Mouse (Mus musculus) midbrain, embryonic 12.5 days (tissue): Measurements from ENCODE around the gene Arl13a. TPM values are rescaled to one million over a fixed set of nuclear protein-coding genes. Genes with fewer than 3 reads are reported as not detected.

Experiments used
- ATAC-seq: fragments of 200-750 bp; cut with Nextera tagmentation; 2 replicates; pipeline ENCODE4 v1.8.0; 2017; ENCODE audit warnings: low read depth, moderate TSS enrichment, moderate library complexity; ENCODE audit not compliant: low FRiP score
- H3K27ac ChIP-seq: fragments of 300-500 bp; sonication (generic); replicated peaks from 2 replicates; pipeline ENCODE4 v1.5.1; 2016; ENCODE audit warnings: mild to moderate bottlenecking
- H3K27me3 ChIP-seq: fragments of 300-500 bp; sonication (generic); 2 replicates; pipeline ENCODE4 v1.6.1; 2016; ENCODE audit warnings: mild to moderate bottlenecking
- H3K36me3 ChIP-seq: fragments of 300-500 bp; sonication (generic); 2 replicates; pipeline ENCODE4 v1.6.1; 2016
- H3K4me1 ChIP-seq: fragments of 300-500 bp; sonication (generic); 2 replicates; pipeline ENCODE4 v1.6.1; 2016
- H3K4me2 ChIP-seq: fragments of 300-500 bp; sonication (generic); replicated peaks from 2 replicates; pipeline ENCODE4 v1.6.1; 2016; ENCODE audit warnings: mild to moderate bottlenecking, moderate library complexity
- H3K4me3 ChIP-seq: fragments of 300-500 bp; sonication (generic); 2 replicates; pipeline ENCODE4 v1.5.1; 2016; ENCODE audit warnings: mild to moderate bottlenecking
- H3K9ac ChIP-seq: fragments of 300-500 bp; sonication (generic); replicated peaks from 2 replicates; pipeline ENCODE4 v1.6.1; 2016; ENCODE audit warnings: mild to moderate bottlenecking, moderate library complexity
- H3K9me3 ChIP-seq: fragments of 300-500 bp; sonication (generic); 2 replicates; pipeline ENCODE4 v1.6.1; 2016; ENCODE audit warnings: mild to moderate bottlenecking
- WGBS: fragments of 180-500 bp; shearing (Covaris S2); methylation state at CpG from one replicate; pipeline ENCODE4 v1.1.7; 2016; 5-methylcytosine and 5-hydroxymethylcytosine counted together
- polyA plus RNA-seq: library from polyadenylated mRNA; unstranded; fragments of >200 nt; fragmentation: Nextera tagmentation; extraction: Ambion mirVana; gene quantifications from 2 replicates; pipeline ENCODE4 v1.2.1, GENCODE M21; 2016

Arl13a gene
- polyA plus RNA-seq, 1 experiment from 2014 or later: not detected

DNA sequence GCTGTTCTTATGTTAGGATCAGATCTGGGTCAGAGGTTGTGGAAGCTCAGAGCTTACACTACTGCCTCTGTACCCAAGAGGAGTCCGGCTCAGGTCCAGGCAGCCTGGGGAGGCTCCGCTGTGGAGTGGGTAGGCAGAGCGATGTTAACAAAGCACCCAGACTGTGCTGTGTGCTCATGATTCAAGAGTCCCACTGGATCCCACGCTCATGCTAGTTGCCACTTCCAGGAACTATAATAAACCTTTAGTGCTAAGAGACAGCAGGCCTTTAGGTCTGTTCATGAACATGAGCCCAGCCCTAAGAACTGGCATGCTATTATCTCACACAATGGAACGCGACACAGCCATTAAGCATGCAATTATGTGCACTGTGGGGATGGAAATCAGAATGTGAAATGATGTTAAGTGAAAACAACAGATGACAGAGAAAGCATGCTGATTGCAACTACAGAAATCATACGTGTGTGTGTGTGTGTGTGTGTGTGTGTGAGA, 23.9 kb downstream of the Arl13a start:
- no peak for ATAC-seq
- H3K4me3 ChIP-seq: no peak overlapping the region
- 74% methylated on average over 7 of the region's 7 CpGs for WGBS
- no peak overlapping the region for H3K4me2 ChIP-seq
- H3K4me1 ChIP-seq: no peaks in the 10 kb centered on the region
- no peaks in the 10 kb centered on the region for H3K36me3 ChIP-seq
- peaks cover 5% of the 10 kb centered on the region; the same call in 1 of the 2 replicates for H3K27me3 ChIP-seq
- no peaks in the 10 kb centered on the region for H3K9me3 ChIP-seq
- H3K27ac ChIP-seq: no peak overlapping the region
- no peak overlapping the region for H3K9ac ChIP-seq

DNA sequence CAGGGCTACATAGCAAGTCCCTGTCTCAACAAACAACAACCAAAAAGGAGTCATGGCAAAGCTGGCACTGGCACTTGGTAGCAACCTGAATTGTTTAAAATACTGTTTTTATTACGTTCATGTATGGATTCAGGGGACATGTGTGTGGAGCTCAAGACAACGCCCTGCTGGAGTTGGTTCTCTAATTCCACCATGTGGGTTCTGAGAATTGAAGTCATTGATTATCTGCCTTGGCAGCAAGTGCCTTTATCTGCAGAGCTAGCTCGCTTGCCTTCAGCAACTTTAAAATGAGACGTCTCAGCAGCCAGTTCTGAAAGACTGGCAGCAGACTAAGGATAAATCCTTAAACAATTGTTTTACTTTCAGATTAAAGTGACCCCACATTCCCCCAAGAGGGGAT, 30.9 kb downstream of the Arl13a start:
- no peak overlapping the region for H3K4me3 ChIP-seq
- H3K9me3 ChIP-seq: no peaks in the 10 kb centered on the region
- no peak overlapping the region for H3K4me2 ChIP-seq
- H3K36me3 ChIP-seq: no peaks in the 10 kb centered on the region
- no peaks in the 10 kb centered on the region for H3K4me1 ChIP-seq
- no peak overlapping the region for H3K9ac ChIP-seq
- ATAC-seq: no peak
- H3K27me3 ChIP-seq: no peaks in the 10 kb centered on the region
- H3K27ac ChIP-seq: no peak overlapping the region
- 42% methylated on average over 4 of the region's 4 CpGs for WGBS

DNA sequence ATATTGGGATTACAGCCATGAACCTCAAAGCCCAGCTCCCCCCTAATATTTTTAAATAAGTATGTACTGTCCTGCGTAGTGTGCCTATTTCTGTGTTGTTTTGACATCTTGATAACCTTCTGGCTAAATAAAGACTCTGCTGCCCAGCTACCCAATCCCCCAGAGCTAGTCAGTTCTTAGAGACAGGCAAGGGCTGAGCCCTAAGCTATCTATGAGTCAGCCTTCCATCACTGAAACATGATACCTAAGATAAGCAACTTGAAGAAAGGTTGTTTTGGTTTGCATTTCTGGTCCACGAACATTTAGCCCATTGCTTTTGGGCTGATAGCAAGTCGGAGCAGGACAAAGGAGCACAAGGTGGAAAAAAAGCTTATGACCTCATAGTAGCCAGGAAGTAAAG, 33.3 kb downstream of the Arl13a start:
- WGBS: 80% methylated on average over 3 of the region's 3 CpGs
- Histone ChIP-seq H3K9ac (no peak overlapping the region), H3K9me3 (no peaks in the 10 kb centered on the region), H3K27ac (no peak overlapping the region), H3K4me3 (no peak overlapping the region), H3K36me3 (no peaks in the 10 kb centered on the region), H3K4me1 (no peaks in the 10 kb centered on the region), H3K27me3 (no peaks in the 10 kb centered on the region), H3K4me2 (no peak overlapping the region)
- no peak for ATAC-seq

DNA sequence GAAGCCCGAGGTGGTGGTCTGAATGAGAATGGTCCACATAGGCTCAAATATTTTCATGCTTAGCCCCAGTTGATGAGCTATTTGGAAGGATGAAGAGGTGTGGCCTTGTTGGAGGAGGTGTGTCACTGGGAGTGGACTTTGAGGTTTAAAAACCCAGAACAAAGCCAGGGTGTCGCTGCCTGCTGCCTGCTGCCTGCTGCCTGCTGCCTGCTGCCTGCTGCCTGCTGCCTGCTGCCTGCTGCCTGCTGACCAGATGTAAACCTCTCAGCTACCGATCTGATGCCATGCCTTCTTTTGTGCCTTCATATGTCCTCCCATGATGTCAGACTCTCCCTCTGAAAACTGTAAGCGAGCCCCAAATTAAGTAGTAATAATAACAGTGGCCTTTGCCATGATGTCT, 34.6 kb downstream of the Arl13a start, which contains the start of gene Nox1:
TSS of gene Nox1 (minus strand) at position 101 of the 400 bp plus-strand sequence.
- Histone ChIP-seq H3K27ac (no peak within 1 kb of the TSS), H3K36me3 (no peaks in the 10 kb centered on the region), H3K4me3 (no peak within 1 kb of the TSS), H3K9ac (no peak within 1 kb of the TSS), H3K4me1 (no peaks in the 10 kb centered on the region), H3K4me2 (no peak within 1 kb of the TSS), H3K9me3 (no peaks in the 10 kb centered on the region), H3K27me3 (no peaks in the 10 kb centered on the region)
- WGBS: 48% methylated on average over 4 of the region's 4 CpGs
- ATAC-seq: no peak

DNA sequence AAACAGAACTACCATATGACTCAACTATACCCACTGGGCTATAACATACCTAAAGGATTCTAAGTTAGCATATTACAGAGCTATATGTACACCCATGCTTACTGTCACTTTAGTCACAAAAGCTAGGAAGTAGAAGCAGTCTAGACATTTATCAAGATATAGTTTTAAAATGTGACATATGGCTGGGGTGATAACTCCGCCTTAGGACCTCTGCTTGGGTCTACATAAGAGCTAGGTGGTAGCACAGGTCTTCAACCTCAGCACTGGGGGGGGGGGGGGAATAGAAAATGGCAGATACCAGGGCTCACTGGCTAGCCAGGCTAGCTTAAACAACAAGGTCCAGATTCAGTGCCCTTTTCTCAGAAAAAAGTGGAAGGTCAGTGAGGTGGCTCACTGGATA, 45.7 kb downstream of the Arl13a start:
- H3K9ac ChIP-seq: no peak overlapping the region
- WGBS: 92% methylated on average over 1 of the region's 1 CpGs

DNA sequence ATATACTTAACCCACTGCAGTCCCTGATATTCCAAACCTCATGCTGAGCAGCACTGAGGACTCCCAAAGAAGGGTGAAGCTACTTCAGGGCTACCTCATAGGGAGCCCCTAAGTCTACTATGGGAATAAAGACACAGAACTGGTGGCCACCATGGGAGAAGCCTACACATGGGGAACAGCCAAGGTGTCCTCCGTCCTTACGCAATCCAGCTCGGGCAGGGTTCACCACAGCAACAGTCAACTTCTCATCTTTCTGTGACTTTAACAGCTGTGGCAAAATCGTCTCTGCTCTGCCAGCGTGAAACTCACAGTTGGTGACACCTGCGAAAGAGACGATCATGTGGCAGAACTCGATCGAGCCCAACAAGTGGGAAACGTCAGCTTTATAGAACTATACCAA, 51.0 kb downstream of the Arl13a start:
- 94% methylated on average over 10 of the region's 10 CpGs for WGBS
- no peak for ATAC-seq

More for the DNA sequence above, 45.7 kb downstream of the Arl13a start:
- H3K27ac ChIP-seq: no peak overlapping the region
- H3K9me3 ChIP-seq: no peaks in the 10 kb centered on the region
- H3K27me3 ChIP-seq: no peaks in the 10 kb centered on the region
- no peaks in the 10 kb centered on the region for H3K36me3 ChIP-seq
- H3K4me1 ChIP-seq: no peaks in the 10 kb centered on the region
- no peak overlapping the region for H3K4me2 ChIP-seq
- no peak overlapping the region for H3K4me3 ChIP-seq
- no peak for ATAC-seq

DNA sequence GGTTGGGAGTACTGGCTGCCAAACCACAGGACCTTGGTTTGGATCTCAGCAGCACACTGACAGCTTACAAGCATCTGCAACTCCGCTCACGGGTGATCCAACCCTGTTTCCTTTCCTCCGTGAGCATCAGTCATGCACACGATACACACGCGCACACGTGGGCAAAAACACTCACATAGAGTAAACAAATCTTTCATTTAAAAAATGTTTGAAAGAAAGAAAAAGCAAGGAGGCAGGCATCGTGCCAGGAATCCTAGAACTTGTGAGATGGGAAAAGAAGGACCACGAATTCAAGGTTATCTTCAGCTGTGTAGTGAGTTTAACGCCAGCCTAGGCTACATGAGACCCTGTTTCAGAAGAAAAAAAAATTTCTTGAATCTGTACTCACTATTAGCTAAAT, 58.6 kb downstream of the Arl13a start:
- Histone ChIP-seq H3K36me3 (no peaks in the 10 kb centered on the region), H3K27ac (no peak overlapping the region), H3K9ac (no peak overlapping the region), H3K27me3 (no peaks in the 10 kb centered on the region), H3K4me1 (no peaks in the 10 kb centered on the region), H3K4me2 (no peak overlapping the region), H3K4me3 (no peak overlapping the region), H3K9me3 (no peaks in the 10 kb centered on the region)
- ATAC-seq: no peak
- 89% methylated on average over 10 of the region's 10 CpGs for WGBS

More for the DNA sequence above, 51.0 kb downstream of the Arl13a start:
- Histone ChIP-seq H3K27me3 (no peaks in the 10 kb centered on the region), H3K27ac (no peak overlapping the region), H3K4me2 (no peak overlapping the region), H3K9me3 (no peaks in the 10 kb centered on the region), H3K36me3 (no peaks in the 10 kb centered on the region), H3K4me3 (no peak overlapping the region), H3K4me1 (no peaks in the 10 kb centered on the region), H3K9ac (no peak overlapping the region)

DNA sequence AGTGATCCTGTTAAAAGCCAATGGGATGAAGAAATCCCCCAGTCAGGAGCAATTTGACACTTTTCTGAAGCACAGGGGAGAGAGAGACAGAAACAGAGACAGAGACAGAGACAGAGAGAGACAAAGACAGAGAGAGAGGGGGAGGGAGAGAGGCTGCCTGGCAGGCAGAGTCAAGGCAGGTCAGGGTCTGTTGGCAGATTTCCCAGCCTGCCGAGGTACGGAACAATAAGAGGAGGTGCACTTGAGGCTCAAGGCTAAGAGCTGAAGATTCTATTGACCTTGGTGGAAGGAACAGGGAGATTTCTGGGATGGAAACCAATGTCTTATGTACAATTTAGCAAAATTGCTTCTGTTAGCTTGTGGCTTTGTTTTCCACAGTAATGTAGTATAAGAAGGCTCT, 60.9 kb downstream of the Arl13a start:
- Histone ChIP-seq H3K36me3 (no peaks in the 10 kb centered on the region), H3K4me2 (no peak overlapping the region), H3K27me3 (no peaks in the 10 kb centered on the region), H3K9me3 (no peaks in the 10 kb centered on the region), H3K4me1 (no peaks in the 10 kb centered on the region), H3K9ac (no peak overlapping the region), H3K27ac (no peak overlapping the region), H3K4me3 (no peak overlapping the region)
- no peak for ATAC-seq
- WGBS: 73% methylated on average over 2 of the region's 2 CpGs

Other genes with a start within 250 kb of the Arl13a start
- gene Sytl4, start 205.7 kb upstream of the Arl13a start, polyA plus RNA-seq: 1.5 and 2.0 TPM in 2 replicates
- gene Cstf2, start 128.3 kb upstream of the Arl13a start, polyA plus RNA-seq: 66.6 and 68.0 TPM in 2 replicates
- 0.06 TPM in 1 of 2 replicates, not detected in the other for gene Xkrx, start 25.4 kb upstream of the Arl13a start, polyA plus RNA-seq
- 0.10 TPM in 1 of 2 replicates, not detected in the other for gene Nox1, start 34.5 kb downstream of the Arl13a start, polyA plus RNA-seq
- 6.2 and 9.0 TPM in 2 replicates for gene Trmt2b, start 89.5 kb downstream of the Arl13a start, polyA plus RNA-seq
- 40.4 and 45.7 TPM in 2 replicates for gene Tmem35a, start 107.7 kb downstream of the Arl13a start, polyA plus RNA-seq
- 21.7 and 25.0 TPM in 2 replicates for gene Cenpi, start 120.6 kb downstream of the Arl13a start, polyA plus RNA-seq
- 13.9 and 16.4 TPM in 2 replicates for gene Drp2, start 217.1 kb downstream of the Arl13a start, polyA plus RNA-seq